Mouse (Mus musculus): ENCODE measurements around the gene Vmn1r222.
"Not testable (repeated sequence)": the region's sequence is repeated elsewhere in the genome, so short reads cannot be mapped to it uniquely, and the experiment has no call there.

The Vmn1r222 gene

GRCm38 (mm10) chr13:23235847-23236246 is at the start of gene Vmn1r222:
Gene Vmn1r222, minus strand, starts transcription at chr13:23235947.
- DNase-seq (ENCODE audit: low read depth, low spot score): not testable (repeated sequence)

- no peak for DNase-seq (ENCODE audit: low read depth, low spot score)
Observed at GRCm38 (mm10) chr13:23285191-23285920, 49.6 kb upstream of the Vmn1r222 start.

DNA sequence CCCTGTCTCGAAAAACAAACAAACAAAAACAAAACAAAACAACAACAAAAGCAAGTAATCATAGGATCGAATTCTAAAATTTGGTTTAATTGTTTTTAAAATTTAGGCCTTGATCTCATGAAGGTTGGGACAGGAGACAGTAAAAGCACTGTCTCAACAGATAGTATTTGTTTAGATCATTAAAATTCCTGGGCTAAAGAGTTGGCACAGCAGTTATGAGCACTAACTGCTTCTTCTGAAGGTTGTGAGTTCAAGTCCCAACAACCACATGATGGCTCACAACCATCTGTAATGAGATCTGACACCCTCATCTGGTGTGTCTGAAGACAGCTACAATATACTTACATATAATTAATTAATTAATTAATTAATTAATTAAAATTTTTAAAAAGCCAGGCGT is 44.2 kb upstream of the Vmn1r222 start:
- DNase-seq (ENCODE audit: low read depth, low spot score): no peak

DNA sequence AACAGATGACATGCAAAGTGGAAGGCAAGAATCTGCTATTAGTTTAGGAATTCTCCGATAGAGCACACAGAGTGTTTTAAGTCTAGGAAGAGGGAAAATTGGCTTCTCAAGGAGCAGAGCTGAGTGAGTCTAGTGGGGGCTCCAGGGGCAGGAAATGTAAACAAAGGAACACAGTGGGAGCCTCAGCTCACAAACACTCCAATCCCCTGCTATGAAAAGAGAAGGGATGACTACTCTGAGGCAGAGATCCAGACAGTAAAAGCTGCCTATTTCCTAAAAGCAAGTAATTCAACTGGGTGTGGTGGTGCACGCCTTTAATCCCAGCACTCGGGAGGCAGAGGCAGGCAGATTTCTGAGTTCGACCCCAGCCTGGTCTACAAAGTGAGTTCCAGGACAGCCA is 43.8 kb upstream of the Vmn1r222 start:
- no peak for DNase-seq (ENCODE audit: low read depth, low spot score)

DNA sequence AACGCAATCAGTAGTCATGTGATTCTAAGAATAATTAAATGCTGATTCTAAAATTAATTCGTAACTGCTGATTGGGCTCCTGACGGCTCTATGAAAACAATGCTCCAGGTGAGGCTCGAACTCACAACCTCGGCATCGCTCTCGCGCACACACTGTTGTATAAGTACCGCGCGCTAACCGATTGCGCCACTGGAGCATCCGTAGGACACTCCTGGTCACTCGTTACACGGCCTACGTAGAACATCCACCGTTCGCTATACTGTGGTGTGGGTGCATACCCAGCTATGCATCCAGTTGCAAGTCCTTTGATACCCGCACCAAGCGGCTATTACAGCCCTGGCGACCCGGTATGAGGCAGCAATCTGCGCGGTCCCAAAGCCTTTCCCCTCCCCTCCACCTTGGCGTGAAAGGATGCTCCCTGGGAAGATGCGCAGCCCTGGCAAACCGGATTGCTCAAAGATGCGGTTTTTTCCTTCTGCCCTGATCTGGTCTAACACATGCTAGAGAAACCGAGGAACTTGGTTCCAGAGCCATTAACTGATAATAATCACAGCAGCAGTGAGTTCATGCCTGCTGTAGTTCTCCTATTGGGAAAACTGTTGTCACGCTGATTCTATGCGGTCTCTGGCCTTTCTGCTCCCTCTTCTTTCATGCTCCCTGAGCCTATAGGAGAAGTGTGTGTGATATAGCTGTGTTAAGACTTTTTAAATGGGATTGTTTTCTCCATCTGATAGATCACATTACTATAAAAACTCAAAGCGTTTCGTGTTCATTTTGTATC is 34.8 kb upstream of the Vmn1r222 start:
- no peak for DNase-seq (ENCODE audit: low read depth, low spot score)

- DNase-seq (ENCODE audit: low read depth, low spot score): no peak
Observed at GRCm38 (mm10) chr13:23269681-23270080, 33.9 kb upstream of the Vmn1r222 start.

- DNase-seq (ENCODE audit: low read depth, low spot score): not testable (repeated sequence)
Observed at GRCm38 (mm10) chr13:23269127-23269526, 33.4 kb upstream of the Vmn1r222 start.

DNA sequence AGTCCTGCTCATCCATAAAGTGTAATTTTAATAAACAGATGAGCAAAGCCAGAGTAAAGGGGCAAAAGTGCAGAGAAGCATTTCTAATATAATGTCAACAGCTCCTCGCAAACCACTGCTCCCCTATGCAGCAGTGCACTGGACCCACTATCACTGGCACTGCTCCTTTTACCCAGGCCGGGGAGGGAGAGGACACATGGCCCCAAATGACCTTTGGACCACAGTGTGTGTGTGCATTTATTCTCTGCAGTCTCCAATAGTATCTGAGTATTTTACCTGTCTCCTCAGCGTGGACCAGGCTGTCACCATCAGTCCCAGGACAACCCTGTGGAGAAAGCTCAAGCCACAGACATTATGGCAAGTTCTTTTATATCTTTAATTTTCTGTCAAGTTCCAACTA is 32.9 kb upstream of the Vmn1r222 start:
- DNase-seq (ENCODE audit: low read depth, low spot score): not testable (repeated sequence)

- peak; percentile 21 for DNase-seq (ENCODE audit: low read depth, low spot score)
Observed at GRCm38 (mm10) chr13:23258546-23259048, 22.9 kb upstream of the Vmn1r222 start.

- not testable (repeated sequence) for DNase-seq (ENCODE audit: low read depth, low spot score)
Observed at GRCm38 (mm10) chr13:23246834-23247233, 11.1 kb upstream of the Vmn1r222 start, which contains the start of gene Vmn1r223. Gene Vmn1r223, plus strand, starts transcription at chr13:23247134.

DNA sequence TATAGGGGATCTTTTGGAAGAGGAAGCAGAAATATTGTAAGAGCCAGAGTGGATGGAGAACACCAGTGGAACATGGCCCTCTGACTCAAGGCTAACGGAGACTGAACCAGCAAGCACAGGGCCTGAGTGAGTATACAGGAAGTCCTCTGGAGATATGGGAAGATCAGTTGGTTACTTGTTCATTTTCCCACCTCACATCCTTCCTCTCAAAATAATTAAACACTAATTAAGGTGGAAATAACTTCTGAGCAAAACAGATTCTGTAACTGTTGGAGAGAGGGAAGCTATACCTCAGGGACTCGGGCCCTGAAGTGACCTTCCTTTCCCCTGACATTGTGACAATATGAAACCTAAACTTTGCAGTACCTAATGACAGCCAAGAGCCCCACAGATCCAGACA is 21.9 kb downstream of the Vmn1r222 start, which contains the start of gene Vmn1r221:
Gene Vmn1r221, plus strand, starts transcription at position 301 of the 400 bp plus-strand sequence.
- not testable (repeated sequence) for DNase-seq (ENCODE audit: low read depth, low spot score)

- DNase-seq (ENCODE audit: low read depth, low spot score): not testable (repeated sequence)
Observed at GRCm38 (mm10) chr13:23203885-23204284, 31.9 kb downstream of the Vmn1r222 start.

GRCm38 (mm10) chr13:23187875-23188274 is 47.9 kb downstream of the Vmn1r222 start, which contains the start of gene Vmn1r220:
Gene Vmn1r220, minus strand, starts transcription at chr13:23187975.
- no peak for DNase-seq (ENCODE audit: low read depth, low spot score)

Measured in telencephalon, adult 2 months (tissue).